Mouse (Mus musculus) c-Kit-negative CD71-positive TER-119-positive erythroid progenitor cells, embryonic 14.5 days (primary cell): ENCODE data around the gene Asic1.
"Not testable (repeated sequence)": the region's sequence is repeated elsewhere in the genome, so short reads cannot be mapped to it uniquely, and the experiment has no call there.

ENCODE experiments used
- DNase-seq: peaks from one replicate; pipeline ENCODE4 v3.0.0-alpha.2; 2013; ENCODE audit warnings: low read depth, low spot score

Asic1 gene

DNA sequence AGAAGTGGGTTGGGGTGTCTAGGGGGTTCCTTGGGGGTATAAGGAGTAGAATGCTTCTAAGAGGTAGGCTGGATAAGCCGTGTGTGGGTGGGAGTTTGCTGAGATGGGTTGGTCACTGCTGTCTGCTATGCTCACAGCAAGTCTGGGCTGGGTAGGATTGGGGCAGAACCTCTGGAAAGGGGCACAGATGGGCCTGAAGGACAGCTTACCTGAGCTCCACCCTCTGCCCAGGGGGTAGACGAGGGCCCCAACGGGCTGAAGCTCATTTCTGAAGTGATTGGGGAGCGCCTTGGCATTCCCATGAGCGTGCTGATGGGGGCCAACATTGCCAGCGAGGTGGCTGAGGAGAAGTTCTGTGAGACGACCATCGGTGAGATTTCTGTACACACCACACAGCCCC is 49.7 kb downstream of the Asic1 start:
- DNase-seq, result no peak

GRCm38 (mm10) chr15:99721921-99722743 is 52.0 kb downstream of the Asic1 start:
- DNase-seq, result no peak

DNA sequence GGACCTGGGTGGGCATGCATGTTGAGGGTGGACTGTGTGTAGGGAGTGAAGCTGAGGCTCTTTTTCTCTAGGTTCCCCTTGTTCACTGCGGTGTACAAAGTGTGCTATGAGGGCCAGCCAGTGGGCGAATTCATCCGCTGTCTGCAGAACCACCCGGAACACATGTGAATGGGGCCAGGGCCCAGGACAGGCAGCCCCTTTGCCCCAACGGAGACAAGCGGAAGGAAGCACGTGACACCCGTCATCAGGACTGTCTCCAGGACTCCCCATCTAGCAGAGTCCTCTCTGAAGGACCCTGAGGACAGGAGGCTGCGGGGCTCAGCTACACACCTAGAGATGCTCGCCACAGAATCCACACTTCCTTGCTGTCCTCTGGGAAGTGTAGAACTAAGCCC is 52.9 kb downstream of the Asic1 start:
- DNase-seq, result no peak

GRCm38 (mm10) chr15:99723515-99724291 is 53.5 kb downstream of the Asic1 start:
- no peak for DNase-seq

DNA sequence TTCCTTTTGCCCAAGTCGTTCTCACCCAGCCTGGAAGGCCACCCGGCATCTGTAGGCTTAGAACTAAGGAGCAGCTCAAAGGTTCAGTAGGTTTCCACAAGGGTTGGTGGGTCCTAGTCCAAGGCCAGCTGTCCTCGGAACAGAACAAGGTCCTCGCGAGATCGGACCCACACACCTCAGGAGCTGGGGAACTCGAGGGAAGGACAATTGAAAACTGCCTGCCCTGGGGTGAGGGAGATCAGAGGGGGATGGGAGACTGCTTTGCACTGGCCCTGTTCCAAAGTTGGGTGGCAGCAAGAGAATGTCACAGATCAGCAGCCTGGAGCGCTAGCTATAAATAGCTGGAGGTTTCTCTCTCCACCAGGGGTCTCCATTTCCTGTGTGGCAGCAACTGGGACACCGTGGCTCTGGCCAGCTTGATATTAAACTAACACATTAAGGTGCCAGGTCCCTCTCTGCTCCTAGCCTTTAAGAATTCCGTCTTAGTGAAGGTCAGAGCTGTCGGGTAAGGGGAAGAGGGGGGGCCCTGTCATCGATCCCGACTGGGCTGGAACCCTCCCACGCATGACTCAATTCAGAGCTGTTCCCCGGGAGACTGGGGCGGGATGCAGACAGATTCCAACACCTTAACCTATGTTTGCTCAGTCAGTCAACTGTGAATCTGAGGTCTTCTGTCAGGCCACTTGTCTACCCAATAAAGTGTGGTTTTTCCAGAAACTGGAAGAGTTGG is 54.3 kb downstream of the Asic1 start:
- no peak for DNase-seq

DNA sequence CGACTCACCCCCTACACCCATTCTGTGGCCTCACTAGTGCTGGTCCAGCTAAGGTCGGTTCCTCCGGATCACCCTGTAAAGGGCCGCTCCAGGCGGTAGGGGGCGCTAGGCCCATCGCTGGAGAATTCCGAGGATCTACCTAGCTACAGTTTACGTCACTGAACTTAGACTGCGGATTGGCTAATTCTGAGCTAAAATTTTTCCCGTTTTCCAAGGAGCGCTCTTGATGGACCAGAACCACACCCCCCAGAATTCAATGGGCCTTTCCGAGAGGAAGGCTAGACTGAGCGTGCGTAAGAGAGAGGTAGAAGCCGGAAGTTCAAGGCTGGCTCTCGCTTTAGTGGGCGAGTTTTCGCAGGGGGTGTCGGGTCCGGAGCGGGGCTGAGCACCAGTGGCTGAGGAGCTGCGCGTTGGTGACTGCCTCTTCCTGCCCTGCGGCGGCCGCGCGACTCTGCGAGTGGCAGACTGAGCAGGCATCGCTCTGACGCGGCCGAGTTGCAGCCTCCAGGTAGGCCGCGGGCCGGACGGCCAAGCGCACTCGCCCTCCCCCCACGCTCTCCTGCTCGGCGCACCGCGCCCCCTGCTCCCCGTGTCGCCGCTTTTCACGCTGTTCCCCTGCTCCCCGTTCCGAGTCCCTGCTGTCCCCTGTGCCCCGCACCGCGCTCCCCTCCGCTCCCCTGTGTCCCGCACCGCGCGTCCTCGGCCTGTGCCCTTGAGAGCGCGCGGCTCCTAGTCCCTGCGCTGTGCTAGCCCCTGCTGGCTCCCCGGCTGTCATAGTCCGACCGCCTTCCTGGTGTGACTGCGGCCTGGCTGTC is 55.4 kb downstream of the Asic1 start, which contains the start of gene Cox14:
Cox14 (plus strand) TSS at position 278 of the 815 bp plus-strand sequence.
- peak; percentile 95 for DNase-seq

DNA sequence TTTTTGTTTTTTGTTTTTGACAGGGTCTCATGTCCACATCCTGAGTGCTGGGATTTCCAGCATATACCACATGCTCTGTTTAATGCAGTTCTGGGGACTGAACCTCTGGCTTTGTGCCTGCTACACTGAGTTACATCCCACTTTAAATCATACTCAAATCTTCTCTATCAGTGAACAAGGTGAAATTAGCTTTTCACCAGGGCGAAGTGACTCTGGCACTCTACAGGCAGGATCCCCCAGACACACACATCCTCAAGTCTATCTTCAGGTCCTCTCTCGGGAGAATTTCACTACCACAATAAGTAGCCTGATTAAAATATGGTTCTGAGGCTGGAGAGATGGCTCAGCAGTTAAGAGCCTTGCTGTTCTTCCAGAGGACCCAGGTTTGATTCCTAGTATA is 56.4 kb downstream of the Asic1 start:
- DNase-seq, result no peak

DNA sequence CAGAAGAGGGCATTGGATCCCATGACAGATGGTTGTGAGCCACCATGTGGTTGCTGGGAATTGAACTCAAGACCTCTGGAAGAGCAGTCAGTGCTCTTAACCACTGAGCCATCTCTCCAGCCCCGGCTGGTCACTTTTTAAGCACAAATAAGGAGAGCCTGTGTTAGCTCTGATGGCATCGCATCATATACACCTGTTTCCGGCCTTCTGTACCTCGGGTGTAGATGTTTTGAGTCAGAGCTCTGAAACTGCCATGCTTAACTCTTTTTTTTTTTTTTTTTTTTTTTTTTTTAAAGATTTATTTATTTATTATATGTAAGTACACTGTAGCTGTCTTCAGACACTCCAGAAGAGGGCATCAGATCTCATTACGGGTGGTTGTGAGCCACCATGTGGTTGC is 56.9 kb downstream of the Asic1 start:
- not testable (repeated sequence) for DNase-seq

DNA sequence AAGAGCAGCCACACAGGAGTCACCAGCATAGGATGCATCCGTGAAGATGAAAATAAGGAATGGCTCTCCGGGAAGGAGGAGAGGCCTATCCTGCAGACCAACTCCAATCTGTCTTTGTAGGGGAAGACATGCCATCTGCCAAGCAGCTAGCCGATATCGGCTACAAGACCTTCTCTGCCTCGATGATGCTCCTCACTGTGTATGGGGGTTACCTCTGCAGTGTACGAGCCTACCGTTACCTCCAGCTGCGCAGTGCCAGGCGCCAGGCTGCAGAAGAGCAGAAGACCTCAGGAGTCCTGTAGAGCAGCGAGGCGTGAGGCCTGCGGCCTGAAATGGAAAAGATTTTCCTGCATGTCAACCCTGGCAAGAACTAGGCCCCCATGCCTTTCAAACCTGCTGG is 57.4 kb downstream of the Asic1 start:
- no peak for DNase-seq

- no peak for DNase-seq
Measured at GRCm38 (mm10) chr15:99728211-99728610, 58.0 kb downstream of the Asic1 start.

- no peak for DNase-seq
Measured at GRCm38 (mm10) chr15:99729056-99729783, 59.1 kb downstream of the Asic1 start.

DNA sequence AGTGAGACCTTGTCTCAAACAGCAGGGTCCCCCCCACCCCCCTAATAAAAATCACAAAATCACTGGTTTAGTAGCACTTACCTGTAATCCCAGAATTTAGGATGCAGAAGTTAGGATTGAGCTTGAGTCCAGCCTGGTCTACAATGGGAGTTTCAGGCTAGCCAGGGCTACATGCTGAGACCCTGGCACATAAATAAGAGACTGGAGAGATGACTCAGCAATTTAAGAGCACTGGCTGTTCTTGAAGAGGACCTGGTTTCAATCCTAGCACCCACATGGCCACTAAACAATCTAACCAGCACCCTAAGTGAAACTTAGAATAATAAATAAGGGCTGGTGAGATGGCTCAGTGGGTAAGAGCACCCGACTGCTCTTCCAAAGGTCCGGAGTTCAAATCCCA is 61.0 kb downstream of the Asic1 start:
- no peak for DNase-seq

DNA sequence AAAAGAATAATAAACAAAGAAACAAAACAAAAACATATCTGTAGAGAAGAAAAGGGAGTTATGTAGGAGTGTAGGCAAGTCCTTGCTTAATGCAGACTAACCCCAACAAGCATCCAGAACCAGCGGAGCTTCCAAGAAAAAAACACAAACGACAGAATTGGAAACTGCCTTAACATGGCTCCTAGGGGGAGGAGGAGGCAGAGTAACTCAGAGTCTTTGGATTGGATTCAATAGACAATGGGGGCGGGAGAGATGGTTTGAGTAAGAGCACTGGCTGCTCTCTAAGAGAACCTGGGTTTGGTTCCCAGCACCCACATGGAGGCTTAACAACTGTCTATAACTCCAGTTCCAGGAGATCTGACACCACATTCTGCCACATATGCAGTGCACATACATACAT is 61.5 kb downstream of the Asic1 start:
- no peak for DNase-seq

DNA sequence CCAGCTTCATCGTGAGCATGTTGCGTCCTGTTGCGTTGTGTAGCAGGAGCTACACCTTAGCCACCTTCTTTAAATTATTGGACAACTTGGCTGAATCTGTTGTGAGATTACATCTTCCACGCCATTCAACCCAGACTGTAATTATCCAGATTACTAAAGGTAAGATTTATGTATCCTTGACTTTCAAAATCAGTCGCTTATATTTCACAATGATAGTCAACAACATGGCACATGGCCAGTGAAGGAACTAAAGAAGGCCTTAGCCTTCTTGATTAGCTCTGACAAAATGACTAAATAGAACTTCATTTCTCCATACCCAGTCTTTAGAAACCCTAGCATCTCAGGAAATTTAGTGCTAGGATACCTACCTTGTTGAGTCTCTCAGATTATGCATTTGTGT is 63.0 kb downstream of the Asic1 start:
- no peak for DNase-seq

DNA sequence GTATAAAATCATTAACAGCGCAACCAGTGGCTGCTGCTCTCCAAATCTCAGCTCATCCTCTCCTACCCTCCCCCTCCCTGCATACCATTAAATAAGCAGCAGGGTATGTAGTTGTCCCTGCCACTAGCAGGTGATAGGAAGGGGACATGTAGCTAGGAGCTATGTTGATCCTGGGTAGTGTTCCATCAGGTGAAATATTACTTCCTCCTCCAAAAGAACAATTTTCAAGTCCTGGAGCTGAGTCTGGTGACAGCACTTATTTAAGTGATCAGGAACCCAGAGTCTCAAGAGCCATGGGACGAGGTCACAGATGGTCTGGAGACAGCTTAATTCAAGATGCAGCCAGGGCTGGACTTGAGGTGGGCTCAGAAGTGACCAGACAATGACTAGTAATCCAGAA is 65.5 kb downstream of the Asic1 start:
- DNase-seq, result no peak

DNA sequence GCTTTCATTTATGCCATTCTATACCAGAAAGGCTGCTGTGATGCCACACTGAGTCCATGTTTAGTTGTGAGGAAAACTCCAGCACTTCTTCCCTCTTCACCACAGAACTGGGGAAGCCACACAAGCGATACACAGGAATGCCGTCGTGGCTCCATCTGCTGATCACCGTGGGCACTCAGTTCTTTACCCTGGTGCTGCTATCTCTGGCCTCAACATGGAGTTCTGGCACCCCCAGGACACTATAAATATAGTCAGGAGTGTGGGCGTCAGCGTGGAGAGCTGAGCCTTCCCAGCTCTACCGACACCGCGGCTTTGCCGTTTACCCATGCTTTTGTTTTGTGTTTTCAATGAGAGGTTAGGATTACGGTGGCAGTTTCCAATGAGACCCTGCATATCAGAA is 66.5 kb downstream of the Asic1 start:
- DNase-seq, result no peak

DNA sequence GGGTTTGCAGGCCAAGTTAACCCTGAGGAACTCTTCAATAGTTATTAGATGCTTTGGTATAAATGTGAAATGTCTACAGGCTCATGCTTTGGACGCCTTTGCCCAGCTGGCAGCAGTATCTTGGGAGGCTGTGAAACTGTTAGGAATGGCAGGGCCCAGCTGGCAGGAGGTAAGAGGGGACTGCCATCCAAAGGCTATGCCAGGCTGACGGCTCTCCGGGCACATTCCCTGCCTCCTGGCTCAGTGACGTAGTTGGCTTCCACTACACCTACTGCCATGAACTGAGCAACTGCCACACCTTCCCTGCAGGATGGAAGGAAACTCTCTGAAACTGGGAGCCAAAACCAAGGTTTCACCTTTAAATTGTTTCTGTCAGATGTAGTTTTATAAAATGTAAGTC is 70.1 kb downstream of the Asic1 start:
- no peak for DNase-seq
